Mouse (Mus musculus): ENCODE measurements at regions not wholly inside any gene's neighbourhood (a gene's known extent, or its start where the extent isn't known, plus 50 kb on each side); places are given as distances from the start of the nearest gene placed in this dataset.

- DNase-seq (ENCODE audit: low spot score) (no peak), ATAC-seq (ENCODE audit: insufficient number of reproducible peaks, low FRiP score, low TSS enrichment, low read depth) (no peak)
- no peak overlapping the region for H3K4me3 ChIP-seq (ENCODE audit: low read depth, low read length)
- no peak overlapping the region for H3K27ac ChIP-seq (replicated peaks; ENCODE audit: low read depth, low read length)
- H3K36me3 ChIP-seq (ENCODE audit: control insufficient read depth, insufficient read depth, low read length): no peaks in the 10 kb centered on the region
- H3K9me3 ChIP-seq (ENCODE audit: control insufficient read depth, low read length): no peaks in the 10 kb centered on the region
- no peaks in the 10 kb centered on the region for H3K27me3 ChIP-seq (ENCODE audit: control insufficient read depth, insufficient read depth, low read length)
- H3K9ac ChIP-seq (ENCODE audit: low read length): no peak overlapping the region
- WGBS: 84% methylated on average over 8 of the region's 8 CpGs
- peaks cover 5% of the 10 kb centered on the region; the same call in 1 of the 2 replicates for H3K4me1 ChIP-seq (ENCODE audit: control insufficient read depth, insufficient read depth, low read length)
- no peak overlapping the region for H3K4me2 ChIP-seq (ENCODE audit: low read depth, severe bottlenecking)
Observed at GRCm38 (mm10) chr10:117528575-117529268, 100.6 kb upstream of the Cpm start.

- H3K4me3 ChIP-seq (ENCODE audit: low read depth, low read length): no peak overlapping the region
- peaks cover 5% of the 10 kb centered on the region; the same call in 1 of the 2 replicates for H3K4me1 ChIP-seq (ENCODE audit: control insufficient read depth, insufficient read depth, low read length)
- no peak for ATAC-seq (ENCODE audit: insufficient number of reproducible peaks, low FRiP score, low TSS enrichment, low read depth)
- no peak overlapping the region for H3K4me2 ChIP-seq (ENCODE audit: low read depth, severe bottlenecking)
- H3K9ac ChIP-seq (ENCODE audit: low read length): no peak overlapping the region
- DNase-seq (ENCODE audit: low spot score): no peak
- H3K27me3 ChIP-seq (ENCODE audit: control insufficient read depth, insufficient read depth, low read length): no peaks in the 10 kb centered on the region
- H3K27ac ChIP-seq (replicated peaks; ENCODE audit: low read depth, low read length): no peak overlapping the region
- H3K36me3 ChIP-seq (ENCODE audit: control insufficient read depth, insufficient read depth, low read length): no peaks in the 10 kb centered on the region
- 87% methylated on average over 6 of the region's 6 CpGs for WGBS
- no peaks in the 10 kb centered on the region for H3K9me3 ChIP-seq (ENCODE audit: control insufficient read depth, low read length)
Observed at GRCm38 (mm10) chr10:117527979-117528378, 101.3 kb upstream of the Cpm start.

- no peak for DNase-seq (ENCODE audit: low spot score)
- H3K36me3 ChIP-seq (ENCODE audit: control insufficient read depth, insufficient read depth, low read length): no peaks in the 10 kb centered on the region
- no peak overlapping the region for H3K9ac ChIP-seq (ENCODE audit: low read length)
- no peaks in the 10 kb centered on the region for H3K27me3 ChIP-seq (ENCODE audit: control insufficient read depth, insufficient read depth, low read length)
- peaks cover 5% of the 10 kb centered on the region; the same call in 1 of the 2 replicates for H3K4me1 ChIP-seq (ENCODE audit: control insufficient read depth, insufficient read depth, low read length)
- WGBS: 91% methylated on average over 5 of the region's 5 CpGs
- no peak overlapping the region for H3K4me3 ChIP-seq (ENCODE audit: low read depth, low read length)
- no peaks in the 10 kb centered on the region for H3K9me3 ChIP-seq (ENCODE audit: control insufficient read depth, low read length)
- H3K27ac ChIP-seq (replicated peaks; ENCODE audit: low read depth, low read length): no peak overlapping the region
- no peak overlapping the region for H3K4me2 ChIP-seq (ENCODE audit: low read depth, severe bottlenecking)
- no peak for ATAC-seq (ENCODE audit: insufficient number of reproducible peaks, low FRiP score, low TSS enrichment, low read depth)
Observed at GRCm38 (mm10) chr10:117527243-117527642, 102.1 kb upstream of the Cpm start.

GRCm38 (mm10) chr10:117526834-117527188 is 102.5 kb upstream of the Cpm start:
- Histone ChIP-seq H3K27ac (replicated peaks; ENCODE audit: low read depth, low read length) (no peak overlapping the region), H3K9me3 (ENCODE audit: control insufficient read depth, low read length) (no peaks in the 10 kb centered on the region), H3K4me3 (ENCODE audit: low read depth, low read length) (no peak overlapping the region), H3K9ac (ENCODE audit: low read length) (no peak overlapping the region), H3K4me1 (ENCODE audit: control insufficient read depth, insufficient read depth, low read length) (peaks cover 5% of the 10 kb centered on the region; the same call in 1 of the 2 replicates), H3K4me2 (ENCODE audit: low read depth, severe bottlenecking) (no peak overlapping the region), H3K36me3 (ENCODE audit: control insufficient read depth, insufficient read depth, low read length) (no peaks in the 10 kb centered on the region), H3K27me3 (ENCODE audit: control insufficient read depth, insufficient read depth, low read length) (no peaks in the 10 kb centered on the region)
- WGBS: 76% methylated on average over 3 of the region's 3 CpGs
- ATAC-seq (ENCODE audit: insufficient number of reproducible peaks, low FRiP score, low TSS enrichment, low read depth) (no peak), DNase-seq (ENCODE audit: low spot score) (no peak)

- no peak overlapping the region for H3K4me2 ChIP-seq (ENCODE audit: low read depth, severe bottlenecking)
- no peak overlapping the region for H3K9ac ChIP-seq (ENCODE audit: low read length)
- no peaks in the 10 kb centered on the region for H3K9me3 ChIP-seq (ENCODE audit: control insufficient read depth, low read length)
- no peak for DNase-seq (ENCODE audit: low spot score)
- no peak overlapping the region for H3K27ac ChIP-seq (replicated peaks; ENCODE audit: low read depth, low read length)
- ATAC-seq (ENCODE audit: insufficient number of reproducible peaks, low FRiP score, low TSS enrichment, low read depth): no peak
- H3K36me3 ChIP-seq (ENCODE audit: control insufficient read depth, insufficient read depth, low read length): no peaks in the 10 kb centered on the region
- no peaks in the 10 kb centered on the region for H3K27me3 ChIP-seq (ENCODE audit: control insufficient read depth, insufficient read depth, low read length)
- WGBS: 80% methylated on average over 16 of the region's 16 CpGs
- peaks cover 9% of the 10 kb centered on the region; the same call in 1 of the 2 replicates for H3K4me1 ChIP-seq (ENCODE audit: control insufficient read depth, insufficient read depth, low read length)
- H3K4me3 ChIP-seq (ENCODE audit: low read depth, low read length): no peak overlapping the region
Observed at GRCm38 (mm10) chr10:117526008-117526833, 103.1 kb upstream of the Cpm start.

GRCm38 (mm10) chr10:117525608-117526007 is 103.7 kb upstream of the Cpm start:
- H3K4me2 ChIP-seq (ENCODE audit: low read depth, severe bottlenecking): no peak overlapping the region
- no peak overlapping the region for H3K27ac ChIP-seq (replicated peaks; ENCODE audit: low read depth, low read length)
- H3K9ac ChIP-seq (ENCODE audit: low read length): no peak overlapping the region
- ATAC-seq (ENCODE audit: insufficient number of reproducible peaks, low FRiP score, low TSS enrichment, low read depth): no peak
- no peak for DNase-seq (ENCODE audit: low spot score)
- no peaks in the 10 kb centered on the region for H3K9me3 ChIP-seq (ENCODE audit: control insufficient read depth, low read length)
- H3K36me3 ChIP-seq (ENCODE audit: control insufficient read depth, insufficient read depth, low read length): no peaks in the 10 kb centered on the region
- H3K4me1 ChIP-seq (ENCODE audit: control insufficient read depth, insufficient read depth, low read length): peaks cover 9% of the 10 kb centered on the region; the same call in 1 of the 2 replicates
- 69% methylated on average over 3 of the region's 3 CpGs for WGBS
- no peak overlapping the region for H3K4me3 ChIP-seq (ENCODE audit: low read depth, low read length)
- H3K27me3 ChIP-seq (ENCODE audit: control insufficient read depth, insufficient read depth, low read length): no peaks in the 10 kb centered on the region

- H3K4me3 ChIP-seq (ENCODE audit: low read depth, low read length): no peak overlapping the region
- no peak for ATAC-seq (ENCODE audit: insufficient number of reproducible peaks, low FRiP score, low TSS enrichment, low read depth)
- H3K4me1 ChIP-seq (ENCODE audit: control insufficient read depth, insufficient read depth, low read length): peaks cover 12% of the 10 kb centered on the region; the same call in 1 of the 2 replicates
- H3K4me2 ChIP-seq (ENCODE audit: low read depth, severe bottlenecking): no peak overlapping the region
- H3K27ac ChIP-seq (replicated peaks; ENCODE audit: low read depth, low read length): no peak overlapping the region
- 84% methylated on average over 8 of the region's 8 CpGs for WGBS
- DNase-seq (ENCODE audit: low spot score): no peak
- no peak overlapping the region for H3K9ac ChIP-seq (ENCODE audit: low read length)
- H3K27me3 ChIP-seq (ENCODE audit: control insufficient read depth, insufficient read depth, low read length): no peaks in the 10 kb centered on the region
- H3K36me3 ChIP-seq (ENCODE audit: control insufficient read depth, insufficient read depth, low read length): no peaks in the 10 kb centered on the region
- no peaks in the 10 kb centered on the region for H3K9me3 ChIP-seq (ENCODE audit: control insufficient read depth, low read length)
Observed at GRCm38 (mm10) chr10:117524926-117525565, 104.3 kb upstream of the Cpm start.

GRCm38 (mm10) chr10:117524101-117524500 is 105.2 kb upstream of the Cpm start:
- DNase-seq (ENCODE audit: low spot score) (no peak), ATAC-seq (ENCODE audit: insufficient number of reproducible peaks, low FRiP score, low TSS enrichment, low read depth) (no peak)
- 87% methylated on average over 7 of the region's 7 CpGs for WGBS
- Histone ChIP-seq H3K9ac (ENCODE audit: low read length) (no peak overlapping the region), H3K27me3 (ENCODE audit: control insufficient read depth, insufficient read depth, low read length) (no peaks in the 10 kb centered on the region), H3K4me2 (ENCODE audit: low read depth, severe bottlenecking) (no peak overlapping the region), H3K4me3 (ENCODE audit: low read depth, low read length) (no peak overlapping the region), H3K36me3 (ENCODE audit: control insufficient read depth, insufficient read depth, low read length) (no peaks in the 10 kb centered on the region), H3K27ac (replicated peaks; ENCODE audit: low read depth, low read length) (no peak overlapping the region), H3K9me3 (ENCODE audit: control insufficient read depth, low read length) (no peaks in the 10 kb centered on the region), H3K4me1 (ENCODE audit: control insufficient read depth, insufficient read depth, low read length) (peaks cover 20% of the 10 kb centered on the region)
